Comparison of ENCODE assay signal across 8 mouse cellular contexts in genomic region chr3:27709096-27709905, GRCm38 (mm10). TPM values are rescaled to one million over a fixed set of nuclear protein-coding genes. Genes with fewer than 3 reads are reported as not detected.
A peak's percentile ranks its signal among the peaks of the same experiment; 100 is the strongest.
DNase-seq lines count a peak whose midpoint lies in the region; ATAC-seq and TF ChIP-seq lines count a peak whose summit lies in the region.

No protein-coding gene starts in this region.

- no peaks in the 10 kb centered on the region for H3K27me3 ChIP-seq in heart, postnatal 0 days (ENCODE audit: control insufficient read depth, insufficient read depth, low read length)
- no peaks in the 10 kb centered on the region for H3K27me3 ChIP-seq in limb, embryonic 10.5 days (ENCODE audit: low read depth, poor library complexity, severe bottlenecking)
- no peaks in the 10 kb centered on the region for H3K27me3 ChIP-seq in midbrain, embryonic 15.5 days (replicated peaks)

- no peak for ATAC-seq in heart, postnatal 0 days (ENCODE audit: insufficient read depth, low read depth)
- no peak for ATAC-seq in midbrain, embryonic 15.5 days (replicated peaks)

- no peaks in the 10 kb centered on the region for H3K36me3 ChIP-seq in heart, postnatal 0 days (replicated peaks; ENCODE audit: control insufficient read depth, insufficient read depth, low read length)
- H3K36me3 ChIP-seq in limb, embryonic 10.5 days, result no peaks in the 10 kb centered on the region
- no peaks in the 10 kb centered on the region for H3K36me3 ChIP-seq in midbrain, embryonic 15.5 days (replicated peaks)

- peak overlapping the region; percentile 86 for H3K4me3 ChIP-seq in heart, postnatal 0 days (ENCODE audit: low read depth, low read length)
- peak overlapping the region; percentile 91 for H3K4me3 ChIP-seq in limb, embryonic 10.5 days
- peak overlapping the region; percentile 88 for H3K4me3 ChIP-seq in midbrain, embryonic 15.5 days

- peak overlapping the region; percentile 72 for H3K4me2 ChIP-seq in heart, postnatal 0 days (ENCODE audit: low read depth, low read length)
- peak overlapping the region; percentile 59 for H3K4me2 ChIP-seq in midbrain, embryonic 15.5 days

- 3% methylated on average over 22 of the region's 22 CpGs for WGBS in heart, postnatal 0 days
- WGBS in limb, embryonic 10.5 days, result under 1% methylated on average over 22 of the region's 22 CpGs
- WGBS in midbrain, embryonic 15.5 days, result 2% methylated on average over 22 of the region's 22 CpGs

- DNase-seq in adrenal gland, adult 2 months, result peak; percentile 71
- DNase-seq in adrenal gland, postnatal 25 days, result no peak
- DNase-seq in embryo, embryonic 10.5 days (ENCODE audit: low spot score), result peak; percentile 63
- DNase-seq in heart, postnatal 0 days (ENCODE audit: low spot score), result peak; percentile 69
- peak; percentile 63 for DNase-seq in limb, embryonic 10.5 days (ENCODE audit: low spot score)
- DNase-seq in ovary, adult 18-20 months (ENCODE audit: low spot score), result no peak
- DNase-seq in layer of hippocampus, postnatal 25 days (ENCODE audit: extremely low spot score in 1 of 2, low spot score in 1 of 2), result no peak

- peak overlapping the region; percentile 98 for H3K27ac ChIP-seq in heart, postnatal 0 days (ENCODE audit: low read depth)
- peak overlapping the region; percentile 96 for H3K27ac ChIP-seq in limb, embryonic 10.5 days
- H3K27ac ChIP-seq in midbrain, embryonic 15.5 days, result peak overlapping the region; percentile 83

- TF ChIP-seq EP300 in heart, postnatal 0 days (IDR thresholded peaks at IDR 0.05; ENCODE audit: low read depth), result no peak

- peaks cover 41% of the 10 kb centered on the region for H3K4me1 ChIP-seq in heart, postnatal 0 days (ENCODE audit: control insufficient read depth, insufficient read depth)
- peaks cover 27% of the 10 kb centered on the region for H3K4me1 ChIP-seq in limb, embryonic 10.5 days
- H3K4me1 ChIP-seq in midbrain, embryonic 15.5 days, result peaks cover 10% of the 10 kb centered on the region

- no peaks in the 10 kb centered on the region for H3K9me3 ChIP-seq in heart, postnatal 0 days (replicated peaks; ENCODE audit: control insufficient read depth, low read length)
- H3K9me3 ChIP-seq in limb, embryonic 10.5 days (replicated peaks), result no peaks in the 10 kb centered on the region
- no peaks in the 10 kb centered on the region for H3K9me3 ChIP-seq in midbrain, embryonic 15.5 days

- peak overlapping the region; percentile 84 for H3K9ac ChIP-seq in heart, postnatal 0 days (replicated peaks; ENCODE audit: low read depth, low read length)
- H3K9ac ChIP-seq in midbrain, embryonic 15.5 days, result peak overlapping the region; percentile 54; the same call in 1 of the 2 replicates

- no peak for TF ChIP-seq CTCF in heart, postnatal 0 days (IDR thresholded peaks at IDR 0.05; ENCODE audit: low read depth)

RNA-seq across cellular contexts. Expression of gene Fndc3b, which starts 1.8 kb away (rescaled TPM):
- 100 to 1,000 TPM in 1 of 2 experiments, 10 to 100 TPM in 1; 88.9 to 120 TPM for total RNA-seq in adrenal gland, adult 2 months (2021)
- polyA plus RNA-seq in adrenal gland, adult 2 months (2012; rRNA removed), result 15.5 and 27.9 TPM in 2 replicates
- total RNA-seq in adrenal gland, postnatal 25 days (2021), result 107 and 113 TPM in 2 replicates
- total RNA-seq in heart, postnatal 0 days (2014; rRNA removed; ENCODE audit: low replicate concordance), result 44.1 and 57.1 TPM in 2 replicates
- 13.8 and 16.4 TPM in 2 replicates for polyA plus RNA-seq in heart, postnatal 0 days (2015; fragmentation: Nextera tagmentation; extraction: Ambion mirVana)
- polyA plus RNA-seq in limb, embryonic 10.5 days (2016; fragmentation: Nextera tagmentation; extraction: Ambion mirVana), result 8.5 and 9.7 TPM in 2 replicates
- polyA plus RNA-seq in midbrain, embryonic 15.5 days (2015; fragmentation: Nextera tagmentation; extraction: Ambion mirVana), result 9.2 and 9.7 TPM in 2 replicates
- total RNA-seq in layer of hippocampus, postnatal 25 days (2021), result 10 to 100 TPM; 20.2 to 21.6 TPM

Comparison
In these comparisons a context has a peak if more than half of its experiments do, and no peak if none do; other contexts are left out.
1. DNase-seq: peak in adrenal gland, adult 2 months (single experiment), embryo, embryonic 10.5 days (single experiment), heart, postnatal 0 days (single experiment) and limb, embryonic 10.5 days (single experiment); none in adrenal gland, postnatal 25 days (single experiment), ovary, adult 18-20 months (single experiment) and layer of hippocampus, postnatal 25 days (0 of 2).
2. Peak in every context shown above with its lines, with median percentiles within 50 percentile points of each other: H3K27ac ChIP-seq and H3K4me3 ChIP-seq.